Mouse (Mus musculus) intestine, embryonic 16.5 days (tissue): ENCODE measurements around the gene Epb41l1. TPM values are rescaled to one million over a fixed set of nuclear protein-coding genes. Genes with fewer than 3 reads are reported as not detected.
A peak's percentile ranks its signal among the peaks of the same experiment; 100 is the strongest.
"Not testable (repeated sequence)": the region's sequence is repeated elsewhere in the genome, so short reads cannot be mapped to it uniquely, and the experiment has no call there.

Source experiments
- ATAC-seq: fragments of 200-750 bp; cut with Nextera tagmentation; 2 replicates; pipeline ENCODE4 v1.8.0; 2017; ENCODE audit warnings: moderate TSS enrichment, moderate library complexity
- H3K27ac ChIP-seq: fragments of 300-500 bp; sonication (generic); 2 replicates; pipeline ENCODE4 v1.5.1; 2014; ENCODE audit warnings: mild to moderate bottlenecking, low read length
- H3K27me3 ChIP-seq: fragments of 300-500 bp; sonication (generic); replicated peaks from 2 replicates; pipeline ENCODE4 v1.6.1; 2014; ENCODE audit warnings: low read length, control low read depth, mixed read lengths; ENCODE audit not compliant: control insufficient read depth, insufficient read depth
- H3K36me3 ChIP-seq: fragments of 300-500 bp; sonication (generic); 2 replicates; pipeline ENCODE4 v1.6.1; 2014; ENCODE audit warnings: low read length, control low read depth; ENCODE audit not compliant: control insufficient read depth, insufficient read depth
- H3K4me1 ChIP-seq: fragments of 300-500 bp; sonication (generic); 2 replicates; pipeline ENCODE4 v1.6.1; 2014; ENCODE audit warnings: low read length, control low read depth, mixed read lengths; ENCODE audit not compliant: control insufficient read depth, insufficient read depth
- H3K4me2 ChIP-seq: fragments of 300-500 bp; sonication (generic); 2 replicates; pipeline ENCODE4 v1.6.1; 2014; ENCODE audit warnings: low read depth, low read length, control low read depth
- H3K4me3 ChIP-seq: fragments of 300-500 bp; sonication (generic); 2 replicates; pipeline ENCODE4 v1.5.1; 2014; ENCODE audit warnings: mild to moderate bottlenecking, low read length
- H3K9ac ChIP-seq: fragments of 300-500 bp; sonication (generic); 2 replicates; pipeline ENCODE4 v1.6.1; 2014; ENCODE audit warnings: low read depth, low read length
- H3K9me3 ChIP-seq: fragments of 300-500 bp; sonication (generic); 2 replicates; pipeline ENCODE4 v1.6.1; 2016; ENCODE audit warnings: low read length, control low read depth; ENCODE audit not compliant: control insufficient read depth
- WGBS: fragments of 180-500 bp; shearing (Covaris S2); extraction: QIAGEN DNeasy Blood & Tissue Kit; methylation state at CpG from one replicate; pipeline ENCODE4 v1.1.7; 2014; 5-methylcytosine and 5-hydroxymethylcytosine counted together
- polyA plus RNA-seq: library from polyadenylated mRNA; unstranded; fragments of >200 nt; fragmentation: Nextera tagmentation; extraction: Ambion mirVana; gene quantifications from 2 replicates; pipeline ENCODE4 v1.2.1, GENCODE M21; 2015

Epb41l1 gene
- polyA plus RNA-seq, result 1.7 and 2.0 TPM in 2 replicates

GRCm38 (mm10) chr2:156420694-156421380, at the start of gene Epb41l1:
Gene Epb41l1, plus strand, starts transcription at chr2:156420909.
- H3K4me3 ChIP-seq, result peak within 1 kb of the TSS; percentile 68
- H3K4me2 ChIP-seq, result peak within 1 kb of the TSS; percentile 98
- peak; percentile 57 for ATAC-seq
- WGBS, result under 1% methylated on average over 63 of the region's 76 CpGs
- no peaks in the 10 kb centered on the region; the same call in 1 of the 2 replicates for H3K27me3 ChIP-seq
- H3K9me3 ChIP-seq, result no peaks in the 10 kb centered on the region
- H3K27ac ChIP-seq, result no peak within 1 kb of the TSS
- H3K36me3 ChIP-seq, result no peaks in the 10 kb centered on the region
- peak within 1 kb of the TSS; percentile 74 for H3K9ac ChIP-seq
- peaks cover 18% of the 10 kb centered on the region for H3K4me1 ChIP-seq

- no peak overlapping the region for H3K4me3 ChIP-seq
- H3K4me1 ChIP-seq, result no peaks in the 10 kb centered on the region
- no peak overlapping the region for H3K27ac ChIP-seq
- H3K27me3 ChIP-seq, result no peaks in the 10 kb centered on the region
- ATAC-seq, result no peak
- H3K36me3 ChIP-seq, result no peaks in the 10 kb centered on the region
- WGBS, result 78% methylated on average over 7 of the region's 7 CpGs
- no peaks in the 10 kb centered on the region for H3K9me3 ChIP-seq
- no peak overlapping the region for H3K4me2 ChIP-seq
- no peak overlapping the region for H3K9ac ChIP-seq
Observed at GRCm38 (mm10) chr2:156376956-156377355, 43.8 kb upstream of the Epb41l1 start.

GRCm38 (mm10) chr2:156379929-156380328, 40.8 kb upstream of the Epb41l1 start:
- H3K9ac ChIP-seq, result no peak overlapping the region
- H3K4me3 ChIP-seq, result no peak overlapping the region
- H3K27ac ChIP-seq, result no peak overlapping the region
- no peaks in the 10 kb centered on the region for H3K4me1 ChIP-seq
- 87% methylated on average over 10 of the region's 10 CpGs for WGBS
- H3K27me3 ChIP-seq, result no peaks in the 10 kb centered on the region
- H3K9me3 ChIP-seq, result 0 out of 2 replicates have a peak, but pooled peaks cover 4% of the 10 kb centered on the region
- H3K4me2 ChIP-seq, result no peak overlapping the region
- H3K36me3 ChIP-seq, result no peaks in the 10 kb centered on the region
- no peak for ATAC-seq

- Histone ChIP-seq H3K4me3 (no peak overlapping the region), H3K27ac (no peak overlapping the region), H3K9ac (no peak overlapping the region), H3K27me3 (no peaks in the 10 kb centered on the region), H3K36me3 (no peaks in the 10 kb centered on the region), H3K4me1 (no peaks in the 10 kb centered on the region), H3K9me3 (0 out of 2 replicates have a peak, but pooled peaks cover 4% of the 10 kb centered on the region), H3K4me2 (no peak overlapping the region)
- 77% methylated on average over 4 of the region's 4 CpGs for WGBS
- no peak for ATAC-seq
Observed at GRCm38 (mm10) chr2:156381350-156381749, 39.4 kb upstream of the Epb41l1 start.

GRCm38 (mm10) chr2:156392461-156393154, 28.1 kb upstream of the Epb41l1 start:
- ATAC-seq, result peak; percentile 93
- Histone ChIP-seq H3K27ac (peak overlapping the region; percentile 51; the same call in 1 of the 2 replicates), H3K4me3 (peak overlapping the region; percentile 41)
- 0% methylated on average over 5 of the region's 63 CpGs for WGBS
- not testable (repeated sequence) for H3K27me3 ChIP-seq, H3K4me1 ChIP-seq, H3K4me2 ChIP-seq, H3K9me3 ChIP-seq, H3K9ac ChIP-seq, H3K36me3 ChIP-seq

GRCm38 (mm10) chr2:156393155-156393828, 27.4 kb upstream of the Epb41l1 start:
- ATAC-seq, result peak; percentile 47; the same call in 1 of the 2 replicates
- Histone ChIP-seq H3K36me3 (no peaks in the 10 kb centered on the region), H3K27me3 (no peaks in the 10 kb centered on the region), H3K9me3 (no peaks in the 10 kb centered on the region), H3K9ac (no peak overlapping the region), H3K4me3 (no peak overlapping the region; the same call in 1 of the 2 replicates), H3K4me1 (no peaks in the 10 kb centered on the region), H3K27ac (no peak overlapping the region), H3K4me2 (no peak overlapping the region)
- 49% methylated on average over 5 of the region's 5 CpGs for WGBS

GRCm38 (mm10) chr2:156394282-156394681, 26.4 kb upstream of the Epb41l1 start:
- Histone ChIP-seq H3K4me2 (no peak overlapping the region), H3K27me3 (no peaks in the 10 kb centered on the region), H3K36me3 (no peaks in the 10 kb centered on the region), H3K4me1 (no peaks in the 10 kb centered on the region), H3K9me3 (no peaks in the 10 kb centered on the region), H3K27ac (no peak overlapping the region), H3K9ac (no peak overlapping the region), H3K4me3 (no peak overlapping the region)
- WGBS, result 87% methylated on average over 4 of the region's 4 CpGs
- ATAC-seq, result no peak

- Histone ChIP-seq H3K4me2 (no peak overlapping the region), H3K27me3 (no peaks in the 10 kb centered on the region), H3K9me3 (no peaks in the 10 kb centered on the region), H3K4me1 (peaks cover 2% of the 10 kb centered on the region), H3K27ac (no peak overlapping the region), H3K9ac (no peak overlapping the region), H3K4me3 (no peak overlapping the region), H3K36me3 (no peaks in the 10 kb centered on the region)
- no peak for ATAC-seq
- 73% methylated on average over 2 of the region's 2 CpGs for WGBS
Observed at GRCm38 (mm10) chr2:156396096-156396495, 24.6 kb upstream of the Epb41l1 start.

GRCm38 (mm10) chr2:156397988-156398387, 22.7 kb upstream of the Epb41l1 start:
- Histone ChIP-seq H3K36me3 (no peaks in the 10 kb centered on the region), H3K4me2 (no peak overlapping the region), H3K4me1 (peaks cover 3% of the 10 kb centered on the region), H3K27ac (no peak overlapping the region), H3K9ac (no peak overlapping the region), H3K27me3 (no peaks in the 10 kb centered on the region), H3K4me3 (no peak overlapping the region), H3K9me3 (no peaks in the 10 kb centered on the region)
- WGBS, result 93% methylated on average over 7 of the region's 7 CpGs
- ATAC-seq, result no peak
